Mouse (Mus musculus) lung, embryonic 16.5 days (tissue): ENCODE results near the gene Triobp. TPM values are rescaled to one million over a fixed set of nuclear protein-coding genes. Genes with fewer than 3 reads are reported as not detected.

Source experiments
- ATAC-seq: fragments of 200-750 bp; cut with Nextera tagmentation; 2 replicates; pipeline ENCODE4 v1.8.0; 2017; ENCODE audit warnings: low read depth, mild to moderate bottlenecking, moderate library complexity
- H3K27ac ChIP-seq: fragments of 300-500 bp; sonication (generic); 2 replicates; pipeline ENCODE4 v1.5.1; 2014; ENCODE audit warnings: mild to moderate bottlenecking, control low read depth, low read length
- H3K27me3 ChIP-seq: fragments of 300-500 bp; sonication (generic); 2 replicates; pipeline ENCODE4 v1.6.1; 2014; ENCODE audit warnings: low read depth, low read length, mixed read lengths; ENCODE audit not compliant: control insufficient read depth, insufficient read depth
- H3K36me3 ChIP-seq: fragments of 300-500 bp; sonication (generic); 2 replicates; pipeline ENCODE4 v1.6.1; 2014; ENCODE audit warnings: low read length; ENCODE audit not compliant: control insufficient read depth, insufficient read depth
- H3K4me1 ChIP-seq: fragments of 300-500 bp; sonication (generic); replicated peaks from 2 replicates; pipeline ENCODE4 v1.6.1; 2014; ENCODE audit warnings: low read length, mixed read lengths; ENCODE audit not compliant: control insufficient read depth, insufficient read depth
- H3K4me2 ChIP-seq: fragments of 300-500 bp; sonication (generic); 2 replicates; pipeline ENCODE4 v1.6.1; 2014; ENCODE audit warnings: low read depth, low read length, control low read depth
- H3K4me3 ChIP-seq: fragments of 300-500 bp; sonication (generic); 2 replicates; pipeline ENCODE4 v1.5.1; 2014; ENCODE audit warnings: mild to moderate bottlenecking, low read length, control low read depth
- H3K9ac ChIP-seq: fragments of 300-500 bp; sonication (generic); 2 replicates; pipeline ENCODE4 v1.6.1; 2014; ENCODE audit warnings: low read length, control low read depth
- H3K9me3 ChIP-seq: fragments of 300-500 bp; sonication (generic); 2 replicates; pipeline ENCODE4 v1.6.1; 2016; ENCODE audit warnings: low read length; ENCODE audit not compliant: control insufficient read depth
- WGBS: fragments of 180-500 bp; shearing (Covaris S2); extraction: QIAGEN DNeasy Blood & Tissue Kit; methylation state at CpG from one replicate; pipeline ENCODE4 v1.1.7; 2014; 5-methylcytosine and 5-hydroxymethylcytosine counted together
- polyA plus RNA-seq: library from polyadenylated mRNA; unstranded; fragments of >200 nt; fragmentation: Nextera tagmentation; extraction: Ambion mirVana; gene quantifications from 2 replicates; pipeline ENCODE4 v1.2.1, GENCODE M21; 2015

Triobp gene
- polyA plus RNA-seq, 1 experiment from 2014 or later = 51.3 TPM

DNA sequence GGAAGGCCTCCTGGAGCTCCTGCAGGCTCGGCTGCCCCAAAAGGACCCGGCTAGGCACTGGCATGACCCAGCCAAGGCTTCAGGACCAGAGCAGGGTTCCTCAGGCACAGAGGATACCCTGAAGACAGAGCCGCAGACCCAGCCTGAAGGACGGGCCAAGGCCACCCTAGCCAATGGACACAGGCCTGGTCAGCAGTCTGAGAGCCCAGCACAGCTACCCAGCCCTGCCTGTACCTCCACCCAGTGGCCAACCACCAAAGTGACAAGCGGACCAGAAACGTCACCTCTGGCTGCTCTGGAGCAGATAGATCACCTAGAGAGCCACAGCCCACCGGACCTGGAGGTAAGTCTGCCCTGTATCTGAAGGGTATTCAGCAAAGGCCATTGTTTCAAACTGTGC is 26.4 kb downstream of the Triobp start:
- H3K9ac ChIP-seq = no peak overlapping the region
- 72% methylated on average over 7 of the region's 7 CpGs for WGBS

GRCm38 (mm10) chr15:78977676-78978159 is 30.2 kb downstream of the Triobp start:
- Histone ChIP-seq H3K36me3 (no peaks in the 10 kb centered on the region), H3K4me1 (peaks cover 23% of the 10 kb centered on the region), H3K4me3 (no peak overlapping the region), H3K27me3 (no peaks in the 10 kb centered on the region), H3K27ac (no peak overlapping the region), H3K9ac (no peak overlapping the region), H3K9me3 (no peaks in the 10 kb centered on the region), H3K4me2 (no peak overlapping the region)
- ATAC-seq = no peak
- WGBS = 70% methylated on average over 8 of the region's 8 CpGs

More for the DNA sequence above, 26.4 kb downstream of the Triobp start:
- Histone ChIP-seq H3K27ac (no peak overlapping the region), H3K36me3 (no peaks in the 10 kb centered on the region), H3K27me3 (no peaks in the 10 kb centered on the region), H3K4me1 (peaks cover 8% of the 10 kb centered on the region), H3K9me3 (no peaks in the 10 kb centered on the region), H3K4me3 (no peak overlapping the region), H3K4me2 (no peak overlapping the region)
- no peak for ATAC-seq

GRCm38 (mm10) chr15:78978875-78979274 is 31.4 kb downstream of the Triobp start:
- H3K4me2 ChIP-seq = no peak overlapping the region
- 4% methylated on average over 4 of the region's 4 CpGs for WGBS
- H3K27me3 ChIP-seq = no peaks in the 10 kb centered on the region
- no peaks in the 10 kb centered on the region for H3K36me3 ChIP-seq
- H3K4me1 ChIP-seq = peaks cover 28% of the 10 kb centered on the region
- H3K9me3 ChIP-seq = no peaks in the 10 kb centered on the region
- peak overlapping the region; percentile 78 for H3K27ac ChIP-seq
- H3K9ac ChIP-seq = peak overlapping the region; percentile 3; the same call in 1 of the 2 replicates
- ATAC-seq = peak; percentile 63
- H3K4me3 ChIP-seq = no peak overlapping the region

DNA sequence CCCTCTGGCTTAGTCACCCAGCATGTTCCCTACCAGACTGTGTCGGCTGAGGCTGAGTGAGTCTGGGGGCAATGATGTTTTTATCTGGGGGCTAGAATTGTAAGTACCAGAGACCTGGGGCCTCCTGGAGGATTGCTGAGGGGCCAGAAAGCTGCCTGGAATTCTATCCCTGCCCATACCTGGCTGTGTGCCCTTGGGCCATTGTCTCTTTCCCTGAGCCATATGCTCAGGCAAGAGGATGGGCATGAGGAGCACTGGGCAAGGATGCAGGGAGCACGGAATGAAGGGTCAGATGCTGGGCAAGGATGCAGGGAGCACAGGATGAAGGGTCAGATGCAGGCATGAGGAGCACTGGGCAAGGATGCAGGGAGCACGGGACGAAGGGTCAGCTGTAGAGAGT is 32.6 kb downstream of the Triobp start:
- Histone ChIP-seq H3K4me3 (no peak overlapping the region), H3K4me1 (peaks cover 39% of the 10 kb centered on the region), H3K9ac (no peak overlapping the region), H3K4me2 (no peak overlapping the region), H3K27ac (no peak overlapping the region), H3K27me3 (no peaks in the 10 kb centered on the region), H3K9me3 (no peaks in the 10 kb centered on the region), H3K36me3 (no peaks in the 10 kb centered on the region)
- 89% methylated on average over 4 of the region's 4 CpGs for WGBS
- no peak for ATAC-seq

- Histone ChIP-seq H3K4me3 (peak overlapping the region; percentile 98), H3K4me1 (peaks cover 44% of the 10 kb centered on the region), H3K27ac (peak overlapping the region; percentile 95), H3K9me3 (no peaks in the 10 kb centered on the region), H3K4me2 (peak overlapping the region; percentile 93), H3K9ac (peak overlapping the region; percentile 95), H3K36me3 (0 out of 2 replicates have a peak, but pooled peaks cover 3% of the 10 kb centered on the region), H3K27me3 (no peaks in the 10 kb centered on the region)
- WGBS = under 1% methylated on average over 59 of the region's 67 CpGs
- peak; percentile 89 for ATAC-seq
Observed at GRCm38 (mm10) chr15:78982658-78983435, 35.3 kb downstream of the Triobp start.

- WGBS = 0% methylated on average over 21 of the region's 21 CpGs
Observed at GRCm38 (mm10) chr15:78983436-78984285, 36.1 kb downstream of the Triobp start.

DNA sequence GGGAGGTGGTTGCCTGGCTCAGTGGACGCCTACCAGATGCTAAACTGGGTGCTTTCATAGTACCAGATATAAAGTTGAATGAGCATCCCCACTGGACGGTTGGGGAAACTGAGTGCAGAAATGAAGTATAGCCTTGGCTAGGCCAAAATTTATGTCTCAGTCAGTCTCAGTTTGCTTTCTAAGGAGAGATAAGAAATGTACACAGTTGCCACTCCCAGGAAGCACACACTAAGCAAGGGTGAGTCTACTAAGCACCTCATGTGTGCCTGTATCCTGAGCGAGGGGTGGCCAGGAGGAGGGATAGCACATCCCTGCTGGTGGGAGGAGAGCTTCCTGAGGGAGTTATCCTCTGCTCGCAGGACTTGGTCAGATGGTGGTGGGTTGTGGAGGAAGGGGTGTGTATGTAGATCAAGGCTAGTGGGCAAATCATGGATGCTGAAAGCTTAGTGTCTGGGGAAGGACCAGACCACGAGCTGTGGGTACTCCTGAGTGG is 36.8 kb downstream of the Triobp start:
- peaks cover 39% of the 10 kb centered on the region for H3K4me1 ChIP-seq
- WGBS = 20% methylated on average over 5 of the region's 5 CpGs

More at GRCm38 (mm10) chr15:78983436-78984285, 36.1 kb downstream of the Triobp start:
- Histone ChIP-seq H3K9ac (peak overlapping the region; percentile 95), H3K36me3 (0 out of 2 replicates have a peak, but pooled peaks cover 3% of the 10 kb centered on the region), H3K9me3 (no peaks in the 10 kb centered on the region), H3K27me3 (no peaks in the 10 kb centered on the region), H3K27ac (peak overlapping the region; percentile 95), H3K4me2 (peak overlapping the region; percentile 93), H3K4me3 (peak overlapping the region; percentile 98), H3K4me1 (peaks cover 43% of the 10 kb centered on the region)
- ATAC-seq = peak; percentile 55

DNA sequence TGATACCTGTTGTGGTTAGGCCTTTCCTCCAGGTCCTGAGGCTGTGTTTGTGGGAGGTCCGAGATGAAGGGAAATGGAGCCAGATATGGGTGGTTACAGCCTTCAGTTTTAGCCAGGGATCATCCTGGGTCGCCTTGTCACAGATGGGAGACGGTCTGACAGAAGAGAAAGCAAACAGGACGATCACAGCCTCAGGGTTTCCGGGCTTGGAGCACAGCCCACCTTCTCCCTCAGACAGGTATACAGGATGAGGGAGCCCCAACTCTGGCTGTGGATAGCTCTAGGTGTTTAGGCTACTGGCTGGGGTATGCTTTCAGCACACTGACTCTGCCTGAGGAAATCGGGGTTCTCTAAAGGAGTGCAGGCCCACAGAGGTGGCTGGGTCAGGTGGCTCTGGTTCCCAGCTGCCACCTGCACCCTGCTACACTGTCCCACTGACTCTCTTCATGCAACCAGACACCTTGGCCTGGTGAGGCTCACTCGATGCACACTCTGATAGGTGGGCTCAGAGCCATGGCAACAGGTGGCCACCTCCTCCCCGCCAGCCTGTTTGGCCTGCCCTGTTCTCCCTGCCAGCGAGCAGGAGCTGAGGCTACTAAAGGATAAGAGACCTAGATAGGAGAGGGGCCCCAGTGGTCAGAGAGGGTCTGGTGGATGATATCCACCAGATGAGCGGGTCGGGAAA is 39.2 kb downstream of the Triobp start:
- Histone ChIP-seq H3K36me3 (peaks cover 16% of the 10 kb centered on the region), H3K4me2 (no peak overlapping the region), H3K27ac (no peak overlapping the region), H3K27me3 (no peaks in the 10 kb centered on the region), H3K4me1 (peaks cover 36% of the 10 kb centered on the region), H3K4me3 (no peak overlapping the region), H3K9ac (0 out of 2 replicates have a peak overlapping the region, but pooled peaks have one; percentile 32), H3K9me3 (no peaks in the 10 kb centered on the region)
- WGBS = 53% methylated on average over 11 of the region's 11 CpGs
- no peak for ATAC-seq

More for the DNA sequence above, 36.8 kb downstream of the Triobp start:
- Histone ChIP-seq H3K9ac (peak overlapping the region; percentile 95; the same call in 1 of the 2 replicates), H3K4me3 (peak overlapping the region; percentile 98), H3K27me3 (no peaks in the 10 kb centered on the region), H3K36me3 (0 out of 2 replicates have a peak, but pooled peaks cover 3% of the 10 kb centered on the region), H3K27ac (peak overlapping the region; percentile 53), H3K4me2 (peak overlapping the region; percentile 93), H3K9me3 (no peaks in the 10 kb centered on the region)
- ATAC-seq = no peak
